Mouse (Mus musculus): Measurements from ENCODE around the gene Gsta4. TPM values are rescaled to one million over a fixed set of nuclear protein-coding genes. Genes with fewer than 3 reads are reported as not detected.
"Not testable (repeated sequence)": the region's sequence is repeated elsewhere in the genome, so short reads cannot be mapped to it uniquely, and the experiment has no call there.

Gene Gsta4
- polyA plus RNA-seq, 1 experiment from 2014 or later = 70.1 TPM

- no peak overlapping the region for H3K9ac ChIP-seq
- no peak overlapping the region for H3K4me2 ChIP-seq
- peaks cover 14% of the 10 kb centered on the region; the same call in 1 of the 2 replicates for H3K36me3 ChIP-seq
- no peak overlapping the region for H3K4me3 ChIP-seq
- WGBS = 92% methylated on average over 3 of the region's 3 CpGs
- H3K4me1 ChIP-seq = peaks cover 17% of the 10 kb centered on the region
- H3K9me3 ChIP-seq = no peaks in the 10 kb centered on the region
- H3K27me3 ChIP-seq = no peaks in the 10 kb centered on the region
- no peak for ATAC-seq (ENCODE audit: insufficient number of reproducible peaks, insufficient read depth, low FRiP score, low TSS enrichment, low read depth)
- no peak overlapping the region for H3K27ac ChIP-seq
Observed at GRCm38 (mm10) chr9:78211521-78211920, 28.9 kb downstream of the Gsta4 start.

DNA sequence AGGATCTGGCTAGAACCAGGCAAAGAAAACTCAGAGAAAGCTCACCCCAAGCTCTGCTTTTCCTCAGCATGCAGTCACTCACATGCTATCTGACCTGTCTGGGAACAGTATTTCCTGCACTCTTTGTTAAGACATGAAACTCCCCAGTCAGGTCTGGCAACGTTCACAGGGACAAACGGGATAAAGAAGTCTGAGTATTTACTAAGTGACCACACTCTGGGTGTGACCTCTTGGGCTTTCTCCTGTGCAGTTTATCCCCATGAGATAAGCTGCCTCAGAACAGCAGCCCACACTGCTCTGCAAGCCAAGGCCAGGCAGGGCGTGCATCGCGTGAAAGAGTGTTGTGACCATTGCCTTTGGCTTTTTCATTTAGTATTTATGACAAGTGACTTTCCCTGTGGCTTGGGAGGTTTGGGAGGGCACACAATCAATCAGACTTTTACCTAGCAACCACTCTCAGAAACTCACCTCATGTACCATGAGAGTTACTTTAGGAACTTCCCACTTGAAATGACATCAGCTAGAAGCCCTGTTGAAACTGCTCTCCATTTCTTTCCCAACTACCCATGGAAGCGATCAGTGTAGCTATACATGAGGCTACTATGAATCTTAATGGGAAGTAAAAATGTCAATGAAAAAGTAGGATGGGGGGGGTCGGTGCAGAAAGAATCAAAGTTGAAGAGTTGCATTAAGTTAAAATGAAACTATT, 29.9 kb downstream of the Gsta4 start:
- Histone ChIP-seq H3K4me1 (peaks cover 17% of the 10 kb centered on the region), H3K36me3 (peaks cover 14% of the 10 kb centered on the region; the same call in 1 of the 2 replicates), H3K4me2 (no peak overlapping the region), H3K27ac (no peak overlapping the region), H3K27me3 (no peaks in the 10 kb centered on the region), H3K9me3 (no peaks in the 10 kb centered on the region), H3K9ac (no peak overlapping the region), H3K4me3 (no peak overlapping the region)
- WGBS = 81% methylated on average over 7 of the region's 7 CpGs
- ATAC-seq (ENCODE audit: insufficient number of reproducible peaks, insufficient read depth, low FRiP score, low TSS enrichment, low read depth) = no peak

GRCm38 (mm10) chr9:78217074-78217473, 34.5 kb downstream of the Gsta4 start:
- no peak overlapping the region for H3K4me3 ChIP-seq
- H3K4me1 ChIP-seq = no peaks in the 10 kb centered on the region
- no peak for ATAC-seq (ENCODE audit: insufficient number of reproducible peaks, insufficient read depth, low FRiP score, low TSS enrichment, low read depth)
- H3K9me3 ChIP-seq = no peaks in the 10 kb centered on the region
- 81% methylated on average over 4 of the region's 4 CpGs for WGBS
- H3K27ac ChIP-seq = no peak overlapping the region
- H3K9ac ChIP-seq = no peak overlapping the region
- no peaks in the 10 kb centered on the region for H3K36me3 ChIP-seq
- H3K4me2 ChIP-seq = no peak overlapping the region
- no peaks in the 10 kb centered on the region for H3K27me3 ChIP-seq

- 70% methylated on average over 8 of the region's 8 CpGs for WGBS
Observed at GRCm38 (mm10) chr9:78222616-78223015, 40.0 kb downstream of the Gsta4 start.

GRCm38 (mm10) chr9:78223221-78223902, 40.8 kb downstream of the Gsta4 start:
- no peaks in the 10 kb centered on the region for H3K36me3 ChIP-seq
- ATAC-seq (ENCODE audit: insufficient number of reproducible peaks, insufficient read depth, low FRiP score, low TSS enrichment, low read depth) = no peak
- no peaks in the 10 kb centered on the region for H3K4me1 ChIP-seq
- no peak overlapping the region for H3K27ac ChIP-seq
- no peak overlapping the region for H3K4me3 ChIP-seq
- no peak overlapping the region for H3K9ac ChIP-seq
- H3K27me3 ChIP-seq = no peaks in the 10 kb centered on the region
- 43% methylated on average over 10 of the region's 10 CpGs for WGBS
- H3K9me3 ChIP-seq = no peaks in the 10 kb centered on the region
- no peak overlapping the region for H3K4me2 ChIP-seq

More at GRCm38 (mm10) chr9:78222616-78223015, 40.0 kb downstream of the Gsta4 start:
- Histone ChIP-seq H3K4me1 (no peaks in the 10 kb centered on the region), H3K36me3 (no peaks in the 10 kb centered on the region), H3K4me2 (no peak overlapping the region), H3K4me3 (no peak overlapping the region), H3K9ac (no peak overlapping the region), H3K27me3 (no peaks in the 10 kb centered on the region), H3K9me3 (no peaks in the 10 kb centered on the region), H3K27ac (no peak overlapping the region)
- no peak for ATAC-seq (ENCODE audit: insufficient number of reproducible peaks, insufficient read depth, low FRiP score, low TSS enrichment, low read depth)

- 87% methylated on average over 2 of the region's 2 CpGs for WGBS
- no peak for ATAC-seq (ENCODE audit: insufficient number of reproducible peaks, insufficient read depth, low FRiP score, low TSS enrichment, low read depth)
- Histone ChIP-seq H3K36me3 (no peaks in the 10 kb centered on the region), H3K4me3 (no peak overlapping the region), H3K9me3 (no peaks in the 10 kb centered on the region), H3K27ac (no peak overlapping the region), H3K9ac (no peak overlapping the region), H3K4me1 (no peaks in the 10 kb centered on the region), H3K4me2 (no peak overlapping the region), H3K27me3 (no peaks in the 10 kb centered on the region)
Observed at GRCm38 (mm10) chr9:78224418-78224817, 41.8 kb downstream of the Gsta4 start.

DNA sequence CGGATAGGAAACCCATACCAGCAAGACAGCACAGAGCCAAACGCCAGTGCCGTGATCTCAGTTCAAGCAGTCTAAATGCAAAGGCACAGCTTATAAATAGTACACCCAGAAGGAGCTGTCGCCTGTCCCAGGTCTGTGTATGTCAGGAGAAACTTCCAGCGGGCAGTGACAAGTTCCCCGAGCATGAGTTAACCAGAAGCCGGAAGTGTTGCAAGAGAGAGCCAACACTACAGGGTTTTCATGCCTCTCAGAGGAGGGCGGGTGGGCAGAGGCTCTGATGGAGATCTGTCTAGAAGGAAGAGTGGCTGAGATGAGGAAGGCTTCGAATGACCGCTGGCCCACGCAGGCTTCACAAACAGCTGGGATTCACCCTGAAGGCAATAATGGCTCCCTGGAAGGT, 42.7 kb downstream of the Gsta4 start:
- ATAC-seq (ENCODE audit: insufficient number of reproducible peaks, insufficient read depth, low FRiP score, low TSS enrichment, low read depth) = no peak
- Histone ChIP-seq H3K36me3 (no peaks in the 10 kb centered on the region), H3K4me2 (no peak overlapping the region), H3K9ac (no peak overlapping the region), H3K4me3 (no peak overlapping the region), H3K27ac (no peak overlapping the region), H3K9me3 (no peaks in the 10 kb centered on the region), H3K4me1 (no peaks in the 10 kb centered on the region), H3K27me3 (no peaks in the 10 kb centered on the region)
- 74% methylated on average over 11 of the region's 11 CpGs for WGBS

DNA sequence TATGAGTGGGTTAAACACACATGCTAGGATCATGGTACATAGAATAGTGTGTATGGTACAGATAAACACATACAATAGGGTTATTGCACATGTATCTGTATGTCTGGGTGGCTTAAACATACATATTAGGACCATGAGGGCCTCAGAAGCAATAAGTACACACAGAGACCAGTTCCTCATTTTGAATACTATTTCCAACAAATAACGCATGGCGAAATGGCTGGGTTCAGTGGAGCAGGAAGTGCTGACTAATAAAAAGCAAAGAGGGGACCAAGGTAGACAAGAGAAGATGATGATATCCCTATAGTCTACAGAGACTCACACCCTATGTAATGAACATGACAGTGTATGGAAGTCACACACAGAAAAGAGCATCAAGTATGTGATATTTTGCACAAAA, 45.5 kb downstream of the Gsta4 start:
- Histone ChIP-seq H3K27me3 (no peaks in the 10 kb centered on the region), H3K4me2 (no peak overlapping the region), H3K27ac (no peak overlapping the region), H3K9me3 (no peaks in the 10 kb centered on the region), H3K36me3 (no peaks in the 10 kb centered on the region), H3K4me1 (no peaks in the 10 kb centered on the region), H3K9ac (no peak overlapping the region), H3K4me3 (no peak overlapping the region)
- WGBS = 97% methylated on average over 2 of the region's 2 CpGs
- ATAC-seq (ENCODE audit: insufficient number of reproducible peaks, insufficient read depth, low FRiP score, low TSS enrichment, low read depth) = no peak

- H3K4me1 ChIP-seq; H3K9me3 ChIP-seq; ATAC-seq (ENCODE audit: insufficient number of reproducible peaks, insufficient read depth, low FRiP score, low TSS enrichment, low read depth); H3K9ac ChIP-seq; H3K27ac ChIP-seq; H3K27me3 ChIP-seq; H3K36me3 ChIP-seq; H3K4me2 ChIP-seq; H3K4me3 ChIP-seq: not testable (repeated sequence)
- WGBS = 38% methylated on average over 3 of the region's 3 CpGs
Observed at GRCm38 (mm10) chr9:78229658-78230057, 47.1 kb downstream of the Gsta4 start.

- H3K9ac ChIP-seq; H3K9me3 ChIP-seq; H3K27ac ChIP-seq; H3K4me3 ChIP-seq; H3K4me1 ChIP-seq; H3K27me3 ChIP-seq; ATAC-seq (ENCODE audit: insufficient number of reproducible peaks, insufficient read depth, low FRiP score, low TSS enrichment, low read depth); H3K4me2 ChIP-seq; H3K36me3 ChIP-seq: not testable (repeated sequence)
- WGBS = 95% methylated on average over 2 of the region's 3 CpGs
Observed at GRCm38 (mm10) chr9:78230461-78230860, 47.9 kb downstream of the Gsta4 start, which contains the start of gene Gsta1. Gene Gsta1 (plus strand): TSS chr9:78230656.

DNA sequence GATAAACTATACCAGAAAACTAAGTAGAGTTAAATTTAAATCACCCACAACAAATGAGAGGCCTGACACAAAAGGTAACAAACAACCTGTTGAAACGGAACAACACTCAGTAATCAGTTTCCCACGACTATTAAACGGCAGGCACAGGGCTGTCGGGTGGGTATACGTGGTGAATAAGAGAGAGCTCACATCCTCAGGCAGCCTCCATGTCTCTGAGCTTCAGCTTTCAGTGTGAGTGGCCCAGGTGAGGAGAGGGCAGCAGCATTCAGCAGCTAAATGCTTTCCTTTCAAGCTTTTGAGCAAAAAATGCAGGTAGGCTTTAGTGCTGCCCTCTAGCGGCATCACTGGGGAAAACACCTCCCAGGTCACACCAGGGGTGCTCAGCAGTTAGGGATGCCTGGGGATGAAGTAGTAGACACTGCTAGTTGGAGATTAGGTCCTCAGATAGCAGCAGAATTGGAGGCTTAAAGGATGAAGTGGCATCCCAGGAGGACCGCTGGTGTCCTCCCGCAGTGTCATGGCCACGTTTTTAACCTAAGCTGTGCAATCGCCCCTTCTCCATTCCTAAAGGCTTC, 50.6 kb downstream of the Gsta4 start:
- not testable (repeated sequence) for H3K27ac ChIP-seq; H3K27me3 ChIP-seq; H3K4me3 ChIP-seq; H3K4me2 ChIP-seq; H3K9ac ChIP-seq; H3K9me3 ChIP-seq; H3K36me3 ChIP-seq; ATAC-seq (ENCODE audit: insufficient number of reproducible peaks, insufficient read depth, low FRiP score, low TSS enrichment, low read depth); H3K4me1 ChIP-seq
- WGBS = no CpG with 5 or more reads among the region's 10 CpGs

All from embryonic facial prominence, embryonic 13.5 days (tissue).